Mouse (Mus musculus) C2C12 (cell line): ENCODE results near the gene Lhfpl4. TPM values are rescaled to one million over a fixed set of nuclear protein-coding genes. Genes with fewer than 3 reads are reported as not detected.

ENCODE experiments used
- H3K27me3 ChIP-seq: one replicate; pipeline ENCODE4 v1.6.1; 2011; ENCODE audit not compliant: control insufficient read depth, insufficient read depth, insufficient read length
- H3K36me3 ChIP-seq: one replicate; pipeline ENCODE4 v1.6.1; 2011; ENCODE audit not compliant: control insufficient read depth, insufficient read depth
- H3K4me3 ChIP-seq: one replicate; pipeline ENCODE4 v1.5.1; 2011; ENCODE audit warnings: mild to moderate bottlenecking, control low read depth; ENCODE audit not compliant: poor library complexity, insufficient read depth, severe bottlenecking
- H3K79me2 ChIP-seq: one replicate; pipeline ENCODE4 v1.6.1; 2011; ENCODE audit not compliant: control insufficient read depth, insufficient read depth
- H3K79me3 ChIP-seq: one replicate; pipeline ENCODE4 v1.6.1; 2011; ENCODE audit warnings: low read depth, control low read depth
- H3ac ChIP-seq: one replicate; pipeline ENCODE3; 2011; ENCODE audit warnings: low read depth; ENCODE audit not compliant: control insufficient read depth, insufficient read length
- CEBPB ChIP-seq: IDR thresholded peaks from one replicate; pipeline ENCODE4 v1.6.1; 2011; ENCODE audit warnings: low read depth, mild to moderate bottlenecking, control low read depth, moderate library complexity
- CTCF ChIP-seq: IDR thresholded peaks from one replicate; pipeline ENCODE4 v1.5.1; 2011; ENCODE audit not compliant: control insufficient read depth, insufficient read depth, insufficient read length
- FOSL1 ChIP-seq: IDR thresholded peaks from one replicate; pipeline ENCODE4 v1.8.0; 2011; ENCODE audit warnings: mild to moderate bottlenecking, low read length; ENCODE audit not compliant: poor library complexity, insufficient read depth, severe bottlenecking
- MAX ChIP-seq: IDR thresholded peaks from one replicate; pipeline ENCODE4 v1.6.1; 2011; ENCODE audit warnings: mild to moderate bottlenecking, control low read depth
- MYOD1 ChIP-seq: IDR thresholded peaks from one replicate; pipeline ENCODE4 v1.6.1; 2011; ENCODE audit warnings: low read depth; ENCODE audit not compliant: control insufficient read depth, insufficient read length
- MYOG ChIP-seq: IDR thresholded peaks from one replicate; pipeline ENCODE4 v1.6.1; 2011; ENCODE audit not compliant: control insufficient read depth, insufficient read length; ENCODE audit errors: extremely low read depth
- USF1 ChIP-seq: IDR thresholded peaks from one replicate; pipeline ENCODE4 v1.6.1; 2011; ENCODE audit warnings: low read depth, mild to moderate bottlenecking, control low read depth, moderate library complexity
- polyA plus RNA-seq: library from polyadenylated mRNA; unstranded; fragments of >200 nt; fragmentation: generic; extraction: Trizol; gene quantifications from one replicate; pipeline ENCODE4 v1.2.1, GENCODE M21; 2012; ENCODE audit warnings: missing spikeins

Gene Lhfpl4
- polyA plus RNA-seq, 1 experiment: 0.18 TPM

GRCm38 (mm10) chr6:113172011-113172410 lies 23.2 kb downstream of the Lhfpl4 start:
- Histone ChIP-seq H3K27me3 (no peaks in the 10 kb centered on the region), H3K4me3 (no peak overlapping the region), H3K79me3 (no peaks in the 10 kb centered on the region), H3ac (no peak overlapping the region), H3K79me2 (no peaks in the 10 kb centered on the region), H3K36me3 (no peaks in the 10 kb centered on the region)
- TF ChIP-seq FOSL1: no peak
- no peak for TF ChIP-seq MYOG
- no peak for TF ChIP-seq MYOD1
- no peak for TF ChIP-seq CTCF
- TF ChIP-seq CEBPB: no peak
- no peak for TF ChIP-seq MAX
- no peak for TF ChIP-seq USF1

GRCm38 (mm10) chr6:113170651-113171050 lies 24.5 kb downstream of the Lhfpl4 start:
- no peaks in the 10 kb centered on the region for H3K36me3 ChIP-seq
- no peak for TF ChIP-seq CTCF
- TF ChIP-seq CEBPB: no peak
- no peak for TF ChIP-seq MAX
- no peak for TF ChIP-seq FOSL1
- no peak for TF ChIP-seq USF1
- no peak for TF ChIP-seq MYOG
- TF ChIP-seq MYOD1: no peak
- H3K27me3 ChIP-seq: no peaks in the 10 kb centered on the region
- no peaks in the 10 kb centered on the region for H3K79me2 ChIP-seq
- no peak overlapping the region for H3K4me3 ChIP-seq
- no peak overlapping the region for H3ac ChIP-seq
- no peaks in the 10 kb centered on the region for H3K79me3 ChIP-seq

GRCm38 (mm10) chr6:113169852-113170251 lies 25.3 kb downstream of the Lhfpl4 start:
- no peak overlapping the region for H3K4me3 ChIP-seq
- H3K27me3 ChIP-seq: no peaks in the 10 kb centered on the region
- no peaks in the 10 kb centered on the region for H3K36me3 ChIP-seq
- TF ChIP-seq MAX (no peak), MYOG (no peak), CTCF (no peak), FOSL1 (no peak), CEBPB (no peak), USF1 (no peak), MYOD1 (no peak)
- H3K79me2 ChIP-seq: no peaks in the 10 kb centered on the region
- H3K79me3 ChIP-seq: no peaks in the 10 kb centered on the region
- no peak overlapping the region for H3ac ChIP-seq

- Histone ChIP-seq H3K36me3 (no peaks in the 10 kb centered on the region), H3ac (no peak overlapping the region), H3K79me2 (no peaks in the 10 kb centered on the region), H3K79me3 (no peaks in the 10 kb centered on the region), H3K27me3 (no peaks in the 10 kb centered on the region), H3K4me3 (no peak overlapping the region)
- TF ChIP-seq MYOD1 (no peak), MAX (no peak), MYOG (no peak), FOSL1 (no peak), CTCF (no peak), CEBPB (no peak), USF1 (no peak)
These were observed 26.7 kb downstream of the Lhfpl4 start for GRCm38 (mm10) chr6:113168316-113168975.

GRCm38 (mm10) chr6:113166661-113167251 lies 28.4 kb downstream of the Lhfpl4 start:
- Histone ChIP-seq H3K79me2 (no peaks in the 10 kb centered on the region), H3K4me3 (peak overlapping the region; percentile 7), H3K79me3 (no peaks in the 10 kb centered on the region), H3K36me3 (peaks cover 8% of the 10 kb centered on the region), H3ac (peak overlapping the region; percentile 0), H3K27me3 (no peaks in the 10 kb centered on the region)
- TF ChIP-seq MAX (peak; percentile 78), CTCF (no peak), FOSL1 (peak; percentile 50), USF1 (peak; percentile 74)
